Mouse (Mus musculus): ENCODE data around the gene Irx5. TPM values are rescaled to one million over a fixed set of nuclear protein-coding genes. Genes with fewer than 3 reads are reported as not detected.

The Irx5 gene
- not detected in 2 replicates for total RNA-seq (2017)

DNA sequence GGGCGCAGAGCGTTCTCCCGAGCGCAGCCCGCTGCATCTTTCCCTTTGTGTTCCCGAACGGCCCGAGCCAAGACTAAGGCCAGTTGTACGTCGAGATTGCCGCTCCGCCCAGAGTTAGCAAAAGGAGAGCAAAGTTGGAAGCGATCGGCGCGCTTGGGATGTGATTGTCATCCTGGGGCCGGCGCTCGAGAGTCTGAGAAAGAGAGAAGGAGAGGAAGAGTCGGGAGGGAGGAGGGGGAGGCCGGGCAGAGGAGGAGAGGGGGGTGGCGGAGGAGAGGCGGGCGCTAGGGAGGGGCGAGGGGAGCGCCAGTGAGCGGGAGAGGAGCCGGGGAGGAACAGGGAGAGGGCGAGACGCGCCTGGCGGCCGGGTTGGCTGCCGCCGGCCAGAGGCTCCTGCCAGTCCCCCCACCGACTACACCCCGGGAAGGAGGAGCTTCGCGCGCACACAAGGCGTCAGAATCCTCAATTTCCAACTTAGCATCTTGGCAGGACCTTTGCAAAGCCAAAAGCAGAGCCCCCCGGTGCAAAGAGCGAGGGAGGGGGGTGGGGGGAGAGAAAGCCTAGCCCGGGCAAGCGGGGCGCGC is at the start of gene Irx5:
Gene Irx5, plus strand, starts transcription at position 228 of the 584 bp plus-strand sequence.
- ATAC-seq (ENCODE audit: extremely low read depth, insufficient number of reproducible peaks, low FRiP score, poor library complexity, severe bottlenecking) = no peak

DNA sequence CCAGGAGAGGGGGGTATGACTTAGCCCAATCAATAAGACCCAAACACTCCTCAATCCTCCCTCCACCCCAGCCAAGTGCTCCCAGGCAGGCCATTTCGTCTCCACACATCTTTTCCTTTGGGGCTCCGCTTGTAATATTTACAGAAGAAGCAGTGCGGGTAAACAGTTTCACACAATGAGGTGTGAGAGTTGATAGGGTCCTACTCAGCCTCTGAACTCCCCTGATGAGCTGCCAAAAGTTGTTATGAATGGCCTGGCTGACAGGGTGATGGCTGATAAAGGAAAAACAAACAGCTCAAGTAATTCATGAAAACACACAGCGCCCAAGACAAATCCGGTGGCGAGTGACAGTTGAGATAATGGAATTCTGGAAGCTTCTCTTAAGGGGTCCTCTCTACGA is 45.2 kb upstream of the Irx5 start:
- no peak for ATAC-seq (ENCODE audit: extremely low read depth, insufficient number of reproducible peaks, low FRiP score, poor library complexity, severe bottlenecking)

DNA sequence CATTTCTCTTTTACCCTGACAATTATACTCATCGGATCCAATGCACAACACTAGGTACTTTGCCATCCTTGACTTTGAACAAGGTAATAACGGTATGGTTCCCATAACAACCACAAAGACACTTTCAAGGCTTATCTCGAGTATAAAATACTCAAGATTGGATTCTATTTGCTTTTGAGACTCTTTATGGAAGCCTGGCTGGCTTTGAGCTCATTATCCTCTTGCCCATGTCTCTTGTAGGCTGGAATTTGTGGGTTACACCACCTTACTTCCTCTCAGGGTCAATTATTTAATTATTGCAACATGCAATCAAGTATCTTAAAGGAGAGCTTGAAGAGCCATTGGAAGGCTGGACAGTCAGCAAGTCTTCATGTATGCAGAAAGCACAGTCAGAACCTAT is 43.7 kb upstream of the Irx5 start:
- ATAC-seq (ENCODE audit: extremely low read depth, insufficient number of reproducible peaks, low FRiP score, poor library complexity, severe bottlenecking) = no peak

DNA sequence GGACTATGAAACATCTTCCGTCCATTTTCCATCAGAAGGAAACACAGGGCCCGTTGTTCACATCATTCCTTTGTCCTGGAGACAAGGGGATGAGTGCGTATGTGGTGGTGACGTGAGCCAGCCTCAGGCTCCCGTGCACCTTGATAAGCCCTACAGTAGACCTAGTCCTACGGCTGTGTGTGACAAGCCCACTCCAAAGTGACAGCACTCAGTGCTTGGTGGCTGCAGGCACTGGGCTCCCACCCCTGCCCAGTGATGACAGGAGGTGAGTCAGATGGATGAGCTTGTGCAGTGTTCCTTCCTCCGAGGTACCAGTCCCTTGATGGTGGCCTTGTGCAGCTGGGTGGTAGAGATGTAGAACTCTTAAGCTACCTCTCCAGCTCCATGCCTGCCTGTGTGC is 33.7 kb upstream of the Irx5 start:
- no peak for ATAC-seq (ENCODE audit: extremely low read depth, insufficient number of reproducible peaks, low FRiP score, poor library complexity, severe bottlenecking)

DNA sequence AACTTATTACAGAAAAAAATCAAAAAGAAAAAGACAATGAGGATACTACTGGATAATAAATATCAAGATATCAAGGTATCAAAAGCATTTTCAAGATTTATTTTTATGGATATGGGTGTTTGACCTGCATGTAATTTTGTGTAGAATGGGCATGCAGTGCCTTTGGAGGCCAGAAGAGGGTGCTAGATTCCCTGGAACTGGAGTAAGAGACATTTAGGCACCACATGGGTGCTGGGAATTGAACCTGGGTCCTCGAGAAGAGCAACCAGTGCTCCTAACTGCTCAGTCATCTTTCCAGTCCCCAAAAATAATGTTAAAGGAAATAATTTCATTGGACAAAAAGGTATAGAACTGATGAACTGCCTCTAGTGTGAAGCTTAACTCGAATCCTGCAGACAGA is 30.2 kb upstream of the Irx5 start:
- ATAC-seq (ENCODE audit: extremely low read depth, insufficient number of reproducible peaks, low FRiP score, poor library complexity, severe bottlenecking) = no peak

DNA sequence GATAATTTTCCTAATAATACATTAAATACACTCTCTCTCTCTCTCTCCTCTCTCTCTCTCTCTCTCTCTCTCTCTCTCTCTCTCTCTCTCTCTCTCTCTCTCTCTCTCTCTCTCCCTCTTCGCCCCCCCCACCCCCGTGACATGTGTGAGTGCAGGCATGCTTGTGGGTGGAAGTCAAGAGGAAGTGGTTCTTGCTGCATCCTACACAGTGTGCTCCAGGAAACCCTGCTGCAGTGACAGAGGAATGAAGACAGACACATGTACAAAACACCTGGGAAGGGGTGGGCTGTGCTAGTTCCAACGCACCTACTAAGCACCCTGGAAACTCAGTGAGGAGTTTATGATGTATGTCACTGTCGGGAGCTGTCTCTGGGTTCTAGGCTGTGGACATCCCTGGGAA is 28.2 kb upstream of the Irx5 start:
- no peak for ATAC-seq (ENCODE audit: extremely low read depth, insufficient number of reproducible peaks, low FRiP score, poor library complexity, severe bottlenecking)

DNA sequence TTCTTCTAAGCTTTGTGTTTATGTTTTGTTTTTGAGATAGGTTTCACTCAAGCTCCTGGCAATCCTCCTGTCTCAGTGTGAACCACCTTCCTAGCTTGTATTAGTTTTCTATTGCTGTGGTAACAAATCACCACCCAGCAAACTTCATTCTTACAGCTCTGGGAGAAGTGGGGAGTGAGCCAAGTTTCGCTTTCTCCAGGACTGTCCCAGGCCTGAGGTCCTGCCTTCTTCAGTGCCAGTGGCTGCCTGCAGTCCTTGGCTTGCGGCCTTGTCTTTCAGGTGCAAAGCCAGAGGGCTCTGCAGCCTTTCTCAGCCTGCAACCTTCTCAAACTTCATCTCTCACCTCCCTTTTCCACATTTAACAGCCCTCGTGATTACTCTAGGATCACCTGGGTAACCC is 25.6 kb upstream of the Irx5 start:
- ATAC-seq (ENCODE audit: extremely low read depth, insufficient number of reproducible peaks, low FRiP score, poor library complexity, severe bottlenecking) = no peak

DNA sequence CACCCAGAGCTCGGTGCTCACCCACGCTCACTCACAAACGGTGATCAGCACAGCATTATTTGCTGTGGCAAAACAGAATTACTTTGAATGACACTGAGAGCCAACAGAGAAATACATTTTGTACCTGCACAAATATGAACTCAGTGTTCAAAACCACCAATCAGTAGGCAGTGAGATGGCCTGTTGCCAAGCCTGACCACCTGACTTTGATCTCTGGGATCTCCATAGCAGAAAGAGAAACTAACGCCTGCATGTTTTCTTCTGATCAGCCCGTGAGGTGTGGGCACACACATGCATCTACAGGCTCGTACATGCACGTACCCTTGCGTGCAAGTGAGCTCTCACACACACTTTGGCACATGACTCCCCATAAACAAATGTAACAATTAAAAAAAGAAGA is 24.0 kb upstream of the Irx5 start:
- no peak for ATAC-seq (ENCODE audit: extremely low read depth, insufficient number of reproducible peaks, low FRiP score, poor library complexity, severe bottlenecking)

DNA sequence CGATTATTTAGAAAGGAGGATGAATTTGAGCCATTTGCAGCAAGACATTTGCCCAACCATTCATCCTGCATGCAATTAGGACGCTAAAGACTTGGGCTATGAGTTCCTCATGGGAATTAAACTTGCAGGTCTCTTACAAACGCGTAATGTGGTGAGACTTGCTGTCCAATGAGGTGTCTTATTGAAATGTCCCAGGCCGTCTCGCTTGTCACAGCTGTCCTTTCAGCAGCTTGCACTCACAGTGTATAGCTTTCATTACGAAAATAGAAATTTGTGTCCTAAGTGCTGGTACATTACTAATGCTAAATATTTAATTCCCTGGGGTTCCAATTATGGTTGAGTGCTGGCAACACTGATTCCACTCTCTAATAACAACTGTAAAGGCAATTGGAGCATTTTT is 22.3 kb upstream of the Irx5 start:
- ATAC-seq (ENCODE audit: extremely low read depth, insufficient number of reproducible peaks, low FRiP score, poor library complexity, severe bottlenecking) = no peak

DNA sequence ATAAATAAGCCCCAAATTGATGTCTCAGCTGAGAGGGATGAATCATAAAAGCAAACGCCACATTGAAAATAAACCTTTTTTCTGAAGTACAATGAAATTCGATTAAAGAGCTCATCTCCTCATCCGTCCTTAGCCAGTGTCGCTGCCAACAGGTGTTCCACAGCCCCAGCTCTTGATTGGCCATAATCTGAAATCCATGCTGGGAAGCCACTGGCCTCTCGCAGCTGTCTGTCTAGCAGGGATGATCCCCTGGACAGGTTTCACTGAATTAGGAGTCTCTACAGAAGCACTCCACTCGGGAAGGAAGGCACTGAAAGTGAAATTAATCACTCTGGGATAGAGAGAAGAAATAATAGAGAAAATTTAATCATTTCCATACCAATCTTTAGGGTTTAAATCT is 21.4 kb upstream of the Irx5 start:
- ATAC-seq (ENCODE audit: extremely low read depth, insufficient number of reproducible peaks, low FRiP score, poor library complexity, severe bottlenecking) = no peak

DNA sequence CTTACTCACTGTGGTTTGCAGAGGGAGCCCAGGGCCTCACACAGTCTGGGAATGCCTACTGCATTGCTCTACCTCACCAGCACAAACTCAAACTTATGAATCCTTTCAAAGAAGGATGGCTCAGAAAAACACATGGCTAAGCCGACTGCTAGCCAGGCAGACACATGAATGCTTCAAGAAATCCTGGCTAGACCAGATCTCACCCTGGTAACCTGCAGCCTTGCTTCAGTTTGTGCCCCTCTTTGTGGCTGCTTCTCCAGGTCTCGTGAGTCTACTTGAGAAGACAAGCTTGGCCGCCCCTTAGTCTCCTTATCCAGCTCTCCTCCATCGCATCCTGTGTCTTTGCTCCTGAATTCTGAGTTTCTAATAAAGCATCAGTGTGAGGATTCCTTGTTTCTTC is 13.9 kb upstream of the Irx5 start:
- ATAC-seq (ENCODE audit: extremely low read depth, insufficient number of reproducible peaks, low FRiP score, poor library complexity, severe bottlenecking) = no peak

DNA sequence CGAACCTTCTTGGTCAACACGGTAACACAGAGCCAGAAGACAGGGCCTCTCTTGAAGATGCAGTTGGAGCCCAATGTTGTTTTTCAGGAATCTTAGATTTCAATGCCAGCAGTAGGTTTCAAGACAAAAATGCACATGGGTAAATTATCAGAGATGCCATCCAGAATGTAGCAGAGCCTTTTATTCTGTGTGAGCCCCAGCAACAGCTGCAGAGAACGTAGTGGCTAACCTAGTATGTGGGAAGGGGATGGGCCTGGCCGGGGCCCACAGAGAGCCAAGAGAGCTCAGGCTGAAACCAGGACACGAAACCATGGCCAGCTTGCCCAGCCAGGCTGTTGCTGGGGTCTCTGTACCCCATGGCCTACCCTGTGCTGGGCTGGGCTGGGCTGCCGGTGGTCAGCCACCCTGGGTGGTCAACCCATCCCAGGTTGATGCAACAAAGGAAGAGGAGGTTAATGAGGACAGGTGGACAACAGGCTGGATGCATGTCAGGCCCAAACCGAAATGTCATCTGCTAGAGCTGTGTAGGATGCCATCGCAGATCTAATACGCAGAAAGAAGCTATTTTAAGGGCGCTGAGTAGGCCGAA is 7.4 kb upstream of the Irx5 start:
- no peak for ATAC-seq (ENCODE audit: extremely low read depth, insufficient number of reproducible peaks, low FRiP score, poor library complexity, severe bottlenecking)

DNA sequence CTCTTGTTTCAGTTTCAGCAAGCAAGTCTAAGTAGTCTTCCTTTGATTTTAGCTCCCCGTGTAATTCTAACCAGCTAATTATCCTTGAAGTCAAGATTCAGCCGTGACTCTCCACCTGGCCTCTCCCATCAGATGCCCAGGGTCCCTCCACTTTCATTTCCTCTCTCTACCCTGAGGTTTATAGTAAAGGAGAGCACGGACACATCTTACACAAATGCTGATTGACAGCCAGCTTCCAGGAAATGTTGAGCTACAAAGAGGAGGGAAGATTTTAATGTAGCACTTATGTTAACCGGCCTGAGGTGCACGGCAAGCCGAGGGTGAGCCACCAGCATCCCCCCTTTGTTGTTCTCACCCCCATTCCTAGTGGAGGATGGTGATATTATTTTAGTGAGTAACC is 4.0 kb upstream of the Irx5 start:
- no peak for ATAC-seq (ENCODE audit: extremely low read depth, insufficient number of reproducible peaks, low FRiP score, poor library complexity, severe bottlenecking)

DNA sequence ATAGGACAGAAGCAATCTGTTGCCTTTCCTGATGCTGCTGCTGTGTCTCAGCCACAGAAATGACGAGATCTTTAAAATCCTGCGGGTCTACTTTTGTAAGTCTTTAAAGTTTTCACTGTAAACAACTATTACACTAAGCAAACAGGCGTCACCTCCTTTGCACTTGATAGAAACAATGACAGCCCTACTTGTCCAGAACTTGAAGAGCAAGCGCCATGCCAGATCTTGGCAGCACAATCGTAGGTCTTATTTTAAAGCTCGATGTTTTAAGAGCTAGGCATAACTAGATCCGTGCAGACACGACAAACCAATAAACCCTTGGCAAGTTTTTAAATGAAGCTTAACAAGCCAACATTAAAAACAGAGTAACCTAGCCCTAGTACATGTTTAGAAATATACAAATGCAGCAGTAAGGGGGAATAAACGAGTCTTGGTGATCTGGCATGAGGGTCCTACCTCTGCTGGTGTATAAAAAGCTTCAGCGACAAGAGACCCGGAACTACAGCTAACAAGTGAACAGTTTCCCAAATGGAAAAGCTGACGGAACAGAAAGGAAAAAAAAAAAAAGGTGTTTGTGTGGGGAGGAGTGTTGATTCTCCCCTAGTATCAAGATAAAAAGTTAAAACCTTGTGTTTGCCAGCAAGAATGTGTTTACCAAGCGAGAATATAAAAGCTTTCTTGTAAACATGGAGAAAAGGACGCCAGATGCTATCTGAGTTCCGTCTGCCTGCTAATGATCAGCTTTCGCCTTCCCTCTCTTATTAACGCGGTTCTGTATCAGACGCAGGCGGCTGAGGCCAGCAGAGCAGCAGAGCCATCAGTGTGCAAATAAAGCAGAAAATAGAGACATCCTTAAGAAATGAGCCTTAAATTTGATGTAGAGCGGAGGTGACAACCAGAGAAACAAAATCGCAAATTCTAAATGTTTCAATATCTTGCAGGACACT is 2.6 kb upstream of the Irx5 start:
- no peak for ATAC-seq (ENCODE audit: extremely low read depth, insufficient number of reproducible peaks, low FRiP score, poor library complexity, severe bottlenecking)

DNA sequence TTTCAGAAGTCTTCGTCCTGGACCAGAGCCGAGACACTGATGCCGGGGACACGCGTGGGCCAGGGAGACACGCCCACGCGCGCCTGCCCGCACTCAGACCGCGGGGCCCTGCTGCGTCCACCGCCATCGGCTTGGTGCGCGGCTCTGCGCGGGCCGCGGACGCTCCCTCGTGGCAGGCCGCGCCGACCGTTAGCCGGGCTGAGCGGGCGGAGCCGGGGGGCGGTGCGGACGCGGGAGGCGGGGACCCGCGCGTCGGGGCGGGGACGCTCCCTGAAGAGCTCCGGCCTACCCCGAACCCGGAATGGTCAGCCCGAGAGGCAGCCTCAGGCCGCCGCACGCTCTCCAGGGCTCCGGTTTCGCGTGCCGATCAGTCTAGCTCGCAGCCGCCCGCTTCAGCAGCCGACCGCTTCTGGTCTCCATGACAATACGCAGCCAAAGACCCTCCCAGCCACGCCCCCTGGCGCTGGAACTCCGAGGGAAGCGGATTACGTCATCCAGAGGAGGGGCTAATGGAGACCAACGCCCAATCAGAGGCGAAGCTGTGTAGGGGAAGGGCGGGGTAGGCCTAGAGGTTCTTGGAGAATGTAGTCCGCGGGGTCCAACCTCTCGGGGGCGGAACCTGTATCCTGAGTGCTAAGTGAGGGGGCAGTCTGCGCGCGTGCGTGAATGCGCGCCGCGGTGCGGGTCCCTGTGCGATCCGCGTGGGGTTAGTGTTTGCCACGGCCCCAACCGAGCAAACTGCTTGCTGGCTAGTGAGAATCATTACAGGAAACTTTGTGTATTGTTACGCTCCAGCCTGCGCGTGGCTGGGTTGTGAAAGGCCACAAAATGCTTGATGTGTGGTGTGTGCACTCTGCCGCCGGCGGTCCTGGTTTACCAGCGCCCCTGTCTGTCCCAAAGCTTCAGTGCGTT is 1.5 kb upstream of the Irx5 start:
- peak; percentile 81 for ATAC-seq (ENCODE audit: extremely low read depth, insufficient number of reproducible peaks, low FRiP score, poor library complexity, severe bottlenecking)

DNA sequence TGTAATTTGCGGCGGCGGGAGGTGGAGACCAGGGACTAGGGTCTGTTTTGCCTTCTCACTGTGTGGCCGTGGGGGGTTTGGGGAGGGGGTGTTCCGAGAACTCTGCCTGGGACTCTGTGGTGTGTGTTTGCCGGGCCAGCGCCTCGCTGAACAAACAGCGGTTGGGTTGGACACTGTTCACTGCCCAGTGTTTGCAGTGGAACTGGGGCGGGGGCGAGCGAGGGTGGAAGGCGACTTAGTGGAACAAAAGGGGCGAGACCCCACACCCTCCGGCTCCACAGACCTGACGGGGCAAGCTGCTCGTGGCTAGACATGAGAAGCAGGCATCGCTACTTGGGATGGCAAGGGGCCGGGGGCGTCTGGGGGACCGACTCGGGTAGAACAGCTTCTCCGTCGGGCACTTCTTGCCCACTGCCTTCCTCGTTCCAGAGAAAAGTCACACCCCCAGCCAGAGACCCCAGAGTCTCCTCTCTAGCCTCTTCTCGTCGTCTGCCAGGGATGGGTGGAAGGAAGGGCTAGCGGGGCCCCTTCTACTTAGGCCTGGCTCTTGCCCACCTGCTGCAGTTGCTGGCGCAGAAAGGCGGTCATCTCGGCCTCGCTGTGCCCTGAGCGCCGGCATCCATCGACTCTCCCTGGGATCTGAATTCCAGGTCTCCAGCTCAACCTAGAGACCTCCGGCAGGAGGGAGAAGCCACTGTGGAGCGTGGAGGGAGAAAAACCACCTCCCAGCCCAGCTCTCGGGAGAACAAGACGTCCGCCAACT is 631 bp upstream of the Irx5 start:
- ATAC-seq (ENCODE audit: extremely low read depth, insufficient number of reproducible peaks, low FRiP score, poor library complexity, severe bottlenecking) = no peak

DNA sequence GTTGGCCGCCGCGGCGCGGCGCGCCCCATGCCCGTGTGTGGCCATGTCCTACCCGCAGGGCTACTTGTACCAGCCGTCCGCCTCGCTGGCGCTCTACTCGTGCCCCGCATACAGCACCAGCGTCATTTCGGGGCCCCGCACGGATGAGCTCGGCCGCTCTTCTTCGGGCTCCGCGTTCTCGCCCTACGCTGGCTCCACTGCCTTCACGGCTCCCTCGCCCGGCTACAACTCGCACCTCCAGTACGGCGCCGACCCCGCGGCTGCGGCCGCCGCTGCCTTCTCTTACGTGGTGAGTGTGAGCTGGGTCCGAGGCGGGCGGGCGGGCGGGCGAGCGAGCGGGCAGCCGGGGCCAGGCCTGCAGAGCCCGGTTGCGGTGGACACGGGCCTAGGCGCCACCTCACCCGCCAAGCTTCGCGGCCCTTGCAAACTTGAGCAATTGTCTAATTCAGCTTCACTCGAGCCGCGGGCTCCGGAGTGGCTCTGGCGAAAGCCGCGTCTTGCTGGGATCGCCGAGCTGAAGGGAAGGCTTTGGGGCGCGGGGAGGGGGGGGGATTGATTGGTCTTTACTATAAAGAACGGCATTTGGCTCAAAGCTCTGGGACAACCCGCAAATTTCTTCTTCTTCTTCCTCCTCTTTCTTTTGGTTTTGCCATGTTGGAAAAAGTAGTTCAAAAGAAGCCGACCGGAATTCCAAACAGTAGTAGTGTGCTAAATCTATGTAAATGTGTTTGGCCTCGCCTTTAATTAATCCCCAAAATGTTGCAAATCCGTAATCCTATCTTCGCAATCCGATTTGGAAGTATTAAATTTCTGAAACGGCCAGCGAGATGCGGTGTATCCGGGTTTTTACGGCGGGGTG is 945 bp downstream of the Irx5 start:
- ATAC-seq (ENCODE audit: extremely low read depth, insufficient number of reproducible peaks, low FRiP score, poor library complexity, severe bottlenecking) = no peak

Data from neutrophil, adult 5-6 weeks (primary cell).